8 mouse cellular contexts compared by ENCODE assay signal in genomic region chr3:138815127-138815837, GRCm38 (mm10).
DNase-seq lines count a peak whose midpoint lies in the region; ATAC-seq and TF ChIP-seq lines count a peak whose summit lies in the region.

No protein-coding gene starts in this region.

- H3K27ac ChIP-seq in midbrain, embryonic 10.5 days (replicated peaks) = peak overlapping the region; percentile 43
- no peak overlapping the region for H3K27ac ChIP-seq in midbrain, embryonic 13.5 days
- peak overlapping the region; percentile 51 for H3K27ac ChIP-seq in heart, postnatal 0 days (ENCODE audit: low read depth)
- no peak overlapping the region for H3K27ac ChIP-seq in stomach, embryonic 14.5 days (ENCODE audit: low read length)

- H3K36me3 ChIP-seq in midbrain, embryonic 10.5 days = no peaks in the 10 kb centered on the region
- H3K36me3 ChIP-seq in midbrain, embryonic 13.5 days = no peaks in the 10 kb centered on the region
- H3K36me3 ChIP-seq in heart, postnatal 0 days (replicated peaks; ENCODE audit: control insufficient read depth, insufficient read depth, low read length) = no peaks in the 10 kb centered on the region
- no peaks in the 10 kb centered on the region for H3K36me3 ChIP-seq in stomach, embryonic 14.5 days (ENCODE audit: control insufficient read depth, insufficient read depth, low read length)

- H3K4me1 ChIP-seq in midbrain, embryonic 10.5 days = peaks cover 40% of the 10 kb centered on the region
- H3K4me1 ChIP-seq in midbrain, embryonic 13.5 days (replicated peaks) = peaks cover 48% of the 10 kb centered on the region
- peaks cover 6% of the 10 kb centered on the region; the same call in 1 of the 2 replicates for H3K4me1 ChIP-seq in heart, postnatal 0 days (ENCODE audit: control insufficient read depth, insufficient read depth)
- no peaks in the 10 kb centered on the region for H3K4me1 ChIP-seq in stomach, embryonic 14.5 days (ENCODE audit: control insufficient read depth, insufficient read depth, low read length)

- H3K4me2 ChIP-seq in midbrain, embryonic 13.5 days (replicated peaks) = no peak overlapping the region
- no peak overlapping the region for H3K4me2 ChIP-seq in heart, postnatal 0 days (ENCODE audit: low read depth, low read length)
- H3K4me2 ChIP-seq in stomach, embryonic 14.5 days (replicated peaks; ENCODE audit: low read depth, low read length) = no peak overlapping the region

- H3K27me3 ChIP-seq in midbrain, embryonic 10.5 days (ENCODE audit: low read depth, poor library complexity, severe bottlenecking) = no peaks in the 10 kb centered on the region
- no peaks in the 10 kb centered on the region for H3K27me3 ChIP-seq in midbrain, embryonic 13.5 days
- H3K27me3 ChIP-seq in heart, postnatal 0 days (ENCODE audit: control insufficient read depth, insufficient read depth, low read length) = no peaks in the 10 kb centered on the region
- no peaks in the 10 kb centered on the region for H3K27me3 ChIP-seq in stomach, embryonic 14.5 days (ENCODE audit: control insufficient read depth, insufficient read depth, low read length)

- DNase-seq in midbrain, embryonic 10.5 days (ENCODE audit: low spot score) = no peak
- DNase-seq in cerebellum, adult 9-10 months = peak; percentile 88
- DNase-seq in heart, postnatal 0 days (ENCODE audit: low spot score) = peak; percentile 29
- DNase-seq in natural killer cell, adult 2 months (ENCODE audit: low spot score in 2 of 2) = no peak
- no peak for DNase-seq in spleen, postnatal 14 days (ENCODE audit: low spot score in 2 of 2)

- no peak overlapping the region for H3K9ac ChIP-seq in midbrain, embryonic 13.5 days (replicated peaks)
- H3K9ac ChIP-seq in heart, postnatal 0 days (replicated peaks; ENCODE audit: low read depth, low read length) = no peak overlapping the region
- no peak overlapping the region for H3K9ac ChIP-seq in stomach, embryonic 14.5 days (replicated peaks; ENCODE audit: low read depth, low read length)

- no peak for ATAC-seq in midbrain, embryonic 13.5 days
- ATAC-seq in heart, postnatal 0 days (ENCODE audit: insufficient read depth, low read depth) = peak; percentile 70
- 0 out of 2 replicates have a peak, but pooled peaks have one; percentile 42 for ATAC-seq in stomach, embryonic 14.5 days (ENCODE audit: insufficient number of reproducible peaks, insufficient read depth, low FRiP score, low read depth)
- no peak; the same call in 1 of the 2 replicates for ATAC-seq in monocyte, adult 5-6 weeks (replicated peaks; ENCODE audit: insufficient number of reproducible peaks, low FRiP score, low TSS enrichment, poor library complexity, severe bottlenecking)

- no peak for TF ChIP-seq CTCF in heart, postnatal 0 days (IDR thresholded peaks at IDR 0.05; ENCODE audit: low read depth)

- no peak overlapping the region for H3K4me3 ChIP-seq in midbrain, embryonic 10.5 days
- no peak overlapping the region for H3K4me3 ChIP-seq in midbrain, embryonic 13.5 days (replicated peaks)
- H3K4me3 ChIP-seq in heart, postnatal 0 days (ENCODE audit: low read depth, low read length) = no peak overlapping the region
- H3K4me3 ChIP-seq in stomach, embryonic 14.5 days (ENCODE audit: low read depth, low read length) = no peak overlapping the region

- WGBS in midbrain, embryonic 10.5 days = 90% methylated on average over 7 of the region's 7 CpGs
- 86% methylated on average over 7 of the region's 7 CpGs for WGBS in midbrain, embryonic 13.5 days
- WGBS in heart, postnatal 0 days = 61% methylated on average over 7 of the region's 7 CpGs
- 76% methylated on average over 7 of the region's 7 CpGs for WGBS in stomach, embryonic 14.5 days

- TF ChIP-seq EP300 in heart, postnatal 0 days (IDR thresholded peaks at IDR 0.05; ENCODE audit: low read depth) = no peak

- H3K9me3 ChIP-seq in midbrain, embryonic 10.5 days (replicated peaks) = no peaks in the 10 kb centered on the region
- no peaks in the 10 kb centered on the region for H3K9me3 ChIP-seq in midbrain, embryonic 13.5 days
- no peaks in the 10 kb centered on the region for H3K9me3 ChIP-seq in heart, postnatal 0 days (replicated peaks; ENCODE audit: control insufficient read depth, low read length)
- no peaks in the 10 kb centered on the region for H3K9me3 ChIP-seq in stomach, embryonic 14.5 days (ENCODE audit: control insufficient read depth, low read depth, low read length)

Comparison
In these comparisons a context has a peak if more than half of its experiments do, and no peak if none do; other contexts are left out.
1. H3K27ac ChIP-seq: peak in midbrain, embryonic 10.5 days (single experiment) and heart, postnatal 0 days (single experiment); none in midbrain, embryonic 13.5 days (single experiment) and stomach, embryonic 14.5 days (single experiment).
2. DNase-seq: peak in cerebellum, adult 9-10 months (single experiment) and heart, postnatal 0 days (single experiment); none in midbrain, embryonic 10.5 days (single experiment), natural killer cell, adult 2 months (0 of 2) and spleen, postnatal 14 days (0 of 2).
3. ATAC-seq: peak in heart, postnatal 0 days (single experiment) and stomach, embryonic 14.5 days (single experiment); none in midbrain, embryonic 13.5 days (single experiment) and monocyte, adult 5-6 weeks (single experiment).